Mouse (Mus musculus) limb, embryonic 14.5 days (tissue): Measurements from ENCODE around the gene Nell1. TPM values are rescaled to one million over a fixed set of nuclear protein-coding genes. Genes with fewer than 3 reads are reported as not detected.

Experiments used
- ATAC-seq: fragments of 200-750 bp; cut with Nextera tagmentation; 2 replicates; pipeline ENCODE4 v1.8.0; 2017; ENCODE audit warnings: low read depth, moderate number of reproducible peaks, moderate TSS enrichment; ENCODE audit not compliant: low FRiP score
- DNase-seq: peaks from one replicate; pipeline ENCODE4 v3.0.0-alpha.2; 2015; ENCODE audit warnings: low spot score
- H3K27ac ChIP-seq: fragments of 300-500 bp; sonication (generic); replicated peaks from 2 replicates; pipeline ENCODE4 v1.5.1; 2014; ENCODE audit warnings: low read depth, mild to moderate bottlenecking, low read length, moderate library complexity, mixed read lengths
- H3K27me3 ChIP-seq: fragments of 300-500 bp; sonication (generic); 2 replicates; pipeline ENCODE4 v1.6.1; 2014; ENCODE audit warnings: low read length, mixed read lengths; ENCODE audit not compliant: control insufficient read depth, insufficient read depth
- H3K36me3 ChIP-seq: fragments of 300-500 bp; sonication (generic); 2 replicates; pipeline ENCODE4 v1.6.1; 2014; ENCODE audit warnings: mild to moderate bottlenecking, low read length, moderate library complexity, mixed read lengths; ENCODE audit not compliant: control insufficient read depth, insufficient read depth
- H3K4me1 ChIP-seq: fragments of 300-500 bp; sonication (generic); 2 replicates; pipeline ENCODE4 v1.6.1; 2014; ENCODE audit warnings: antibody characterized with exemption, low read length, mixed read lengths; ENCODE audit not compliant: control insufficient read depth, insufficient read depth
- H3K4me2 ChIP-seq: fragments of 300-500 bp; sonication (generic); replicated peaks from 2 replicates; pipeline ENCODE4 v1.6.1; 2014; ENCODE audit warnings: low read depth, mild to moderate bottlenecking, low read length, moderate library complexity; ENCODE audit not compliant: severe bottlenecking
- H3K4me3 ChIP-seq: fragments of 300-500 bp; sonication (generic); replicated peaks from 2 replicates; pipeline ENCODE4 v1.5.1; 2014; ENCODE audit warnings: low read length
- H3K9ac ChIP-seq: fragments of 300-500 bp; sonication (generic); 2 replicates; pipeline ENCODE4 v1.6.1; 2014; ENCODE audit warnings: mild to moderate bottlenecking, low read depth, low read length, moderate library complexity; ENCODE audit not compliant: severe bottlenecking
- H3K9me3 ChIP-seq: fragments of 300-500 bp; sonication (generic); 2 replicates; pipeline ENCODE4 v1.6.1; 2016; ENCODE audit warnings: low read length; ENCODE audit not compliant: control insufficient read depth
- POLR2A ChIP-seq: fragments of 200-500 bp; IDR thresholded peaks from 2 replicates; pipeline ENCODE4 v1.8.0; 2012; ENCODE audit warnings: inconsistent platforms, mild to moderate bottlenecking, moderate library complexity, borderline replicate concordance; ENCODE audit not compliant: insufficient read depth, insufficient read length; ENCODE audit errors: extremely low read depth
- WGBS: fragments of 180-500 bp; shearing (Covaris S2); extraction: QIAGEN DNeasy Blood & Tissue Kit; methylation state at CpG from one replicate; pipeline ENCODE4 v1.1.7; 2014; 5-methylcytosine and 5-hydroxymethylcytosine counted together
- polyA plus RNA-seq, 2 experiments: library from polyadenylated mRNA; depleted of rRNA in 1 of 2; stranded (reverse) in 1 of 2; unstranded in 1 of 2; fragments of >200 nt; fragmentation: Nextera tagmentation in 1 of 2; extraction: Ambion mirVana in 1 of 2; gene quantifications; 2 replicates each; pipeline versions ENCODE4 v1.2.1 to v1.2.3; 2012 to 2014

Nell1 gene
- polyA plus RNA-seq, 2 experiments, result 4.8 to 5.2 TPM

GRCm38 (mm10) chr7:50755516-50755915, 780.9 kb downstream of the Nell1 start:
- Histone ChIP-seq H3K4me1 (no peaks in the 10 kb centered on the region), H3K27ac (no peak overlapping the region), H3K4me3 (no peak overlapping the region), H3K36me3 (no peaks in the 10 kb centered on the region), H3K27me3 (no peaks in the 10 kb centered on the region), H3K9ac (no peak overlapping the region), H3K9me3 (no peaks in the 10 kb centered on the region), H3K4me2 (no peak overlapping the region)
- DNase-seq (no peak), ATAC-seq (no peak)
- 81% methylated on average over 3 of the region's 3 CpGs for WGBS
- TF ChIP-seq POLR2A, result no peak

- no peak for ATAC-seq
- no peaks in the 10 kb centered on the region for H3K4me1 ChIP-seq
- H3K4me3 ChIP-seq, result no peak overlapping the region
- DNase-seq, result no peak
- WGBS, result 83% methylated on average over 5 of the region's 5 CpGs
- no peak for TF ChIP-seq POLR2A
- H3K36me3 ChIP-seq, result no peaks in the 10 kb centered on the region
- H3K4me2 ChIP-seq, result no peak overlapping the region
- H3K9me3 ChIP-seq, result no peaks in the 10 kb centered on the region
- no peaks in the 10 kb centered on the region for H3K27me3 ChIP-seq
- no peak overlapping the region for H3K27ac ChIP-seq
- H3K9ac ChIP-seq, result no peak overlapping the region
Measured at GRCm38 (mm10) chr7:50756409-50756808, 781.7 kb downstream of the Nell1 start.

- H3K27me3 ChIP-seq, result no peaks in the 10 kb centered on the region
- ATAC-seq, result no peak
- no peak overlapping the region for H3K27ac ChIP-seq
- H3K4me2 ChIP-seq, result no peak overlapping the region
- no peak overlapping the region for H3K4me3 ChIP-seq
- H3K36me3 ChIP-seq, result no peaks in the 10 kb centered on the region
- no peaks in the 10 kb centered on the region for H3K4me1 ChIP-seq
- H3K9ac ChIP-seq, result no peak overlapping the region
- DNase-seq, result no peak
- no peak for TF ChIP-seq POLR2A
- no peaks in the 10 kb centered on the region for H3K9me3 ChIP-seq
Measured at GRCm38 (mm10) chr7:50773516-50773915, 798.9 kb downstream of the Nell1 start.

GRCm38 (mm10) chr7:50781105-50781504, 806.4 kb downstream of the Nell1 start:
- no peaks in the 10 kb centered on the region for H3K27me3 ChIP-seq
- TF ChIP-seq POLR2A, result no peak
- H3K9ac ChIP-seq, result no peak overlapping the region
- H3K27ac ChIP-seq, result no peak overlapping the region
- H3K4me1 ChIP-seq, result no peaks in the 10 kb centered on the region
- no peaks in the 10 kb centered on the region for H3K36me3 ChIP-seq
- WGBS, result 100% methylated on average over 1 of the region's 1 CpGs
- DNase-seq (no peak), ATAC-seq (no peak)
- H3K4me2 ChIP-seq, result no peak overlapping the region
- no peak overlapping the region for H3K4me3 ChIP-seq
- H3K9me3 ChIP-seq, result no peaks in the 10 kb centered on the region

- DNase-seq, result peak; percentile 13
- Histone ChIP-seq H3K27ac (no peak overlapping the region), H3K36me3 (no peaks in the 10 kb centered on the region), H3K4me2 (no peak overlapping the region), H3K4me3 (no peak overlapping the region), H3K27me3 (no peaks in the 10 kb centered on the region), H3K9ac (no peak overlapping the region), H3K9me3 (no peaks in the 10 kb centered on the region), H3K4me1 (no peaks in the 10 kb centered on the region)
- ATAC-seq, result no peak
- 50% methylated on average over 1 of the region's 1 CpGs for WGBS
- TF ChIP-seq POLR2A, result no peak
Measured at GRCm38 (mm10) chr7:50783652-50784051, 809.0 kb downstream of the Nell1 start.

GRCm38 (mm10) chr7:50826180-50826579, 851.5 kb downstream of the Nell1 start:
- ATAC-seq, result no peak
- Histone ChIP-seq H3K9me3 (no peaks in the 10 kb centered on the region), H3K27ac (no peak overlapping the region), H3K4me2 (no peak overlapping the region), H3K4me3 (no peak overlapping the region), H3K9ac (no peak overlapping the region), H3K4me1 (no peaks in the 10 kb centered on the region), H3K27me3 (no peaks in the 10 kb centered on the region), H3K36me3 (no peaks in the 10 kb centered on the region)
- TF ChIP-seq POLR2A, result no peak
- no peak for DNase-seq
- WGBS, result 40% methylated on average over 7 of the region's 7 CpGs
